Mouse (Mus musculus) embryonic facial prominence, embryonic 14.5 days (tissue): ENCODE data around the gene Atf3. TPM values are rescaled to one million over a fixed set of nuclear protein-coding genes. Genes with fewer than 3 reads are reported as not detected.

ENCODE experiments used
- ATAC-seq: fragments of 200-750 bp; cut with Nextera tagmentation; 2 replicates; pipeline ENCODE4 v1.8.0; 2017; ENCODE audit warnings: low read depth, moderate number of reproducible peaks, moderate TSS enrichment
- DNase-seq: peaks from one replicate; pipeline ENCODE4 v3.0.0-alpha.2; 2015; ENCODE audit warnings: low spot score
- H3K27ac ChIP-seq: fragments of 300-500 bp; sonication (generic); replicated peaks from 2 replicates; pipeline ENCODE4 v1.5.1; 2014; ENCODE audit warnings: low read depth, mild to moderate bottlenecking, low read length, moderate library complexity
- H3K27me3 ChIP-seq: fragments of 300-500 bp; sonication (generic); replicated peaks from 2 replicates; pipeline ENCODE4 v1.6.1; 2014; ENCODE audit warnings: low read length; ENCODE audit not compliant: control insufficient read depth, insufficient read depth
- H3K36me3 ChIP-seq: fragments of 300-500 bp; sonication (generic); 2 replicates; pipeline ENCODE4 v1.6.1; 2014; ENCODE audit warnings: low read length, mixed read lengths; ENCODE audit not compliant: control insufficient read depth, insufficient read depth
- H3K4me1 ChIP-seq: fragments of 300-500 bp; sonication (generic); 2 replicates; pipeline ENCODE4 v1.6.1; 2014; ENCODE audit warnings: antibody characterized with exemption, low read length; ENCODE audit not compliant: control insufficient read depth, insufficient read depth
- H3K4me2 ChIP-seq: fragments of 300-500 bp; sonication (generic); 2 replicates; pipeline ENCODE4 v1.6.1; 2014; ENCODE audit warnings: low read depth, mild to moderate bottlenecking, low read length, moderate library complexity, mixed read lengths
- H3K4me3 ChIP-seq: fragments of 300-500 bp; sonication (generic); 2 replicates; pipeline ENCODE4 v1.5.1; 2014; ENCODE audit warnings: low read depth, mild to moderate bottlenecking, low read length
- H3K9ac ChIP-seq: fragments of 300-500 bp; sonication (generic); 2 replicates; pipeline ENCODE4 v1.6.1; 2014; ENCODE audit warnings: low read depth, mild to moderate bottlenecking, low read length, moderate library complexity, mixed read lengths
- H3K9me3 ChIP-seq: fragments of 300-500 bp; sonication (generic); 2 replicates; pipeline ENCODE4 v1.6.1; 2016; ENCODE audit warnings: low read length; ENCODE audit not compliant: control insufficient read depth
- WGBS: fragments of 180-500 bp; shearing (Covaris S2); extraction: QIAGEN DNeasy Blood & Tissue Kit; methylation state at CpG from one replicate; pipeline ENCODE4 v1.1.7; 2014; 5-methylcytosine and 5-hydroxymethylcytosine counted together
- polyA plus RNA-seq: library from polyadenylated mRNA; unstranded; fragments of >200 nt; fragmentation: Nextera tagmentation; extraction: Ambion mirVana; gene quantifications from 2 replicates; pipeline ENCODE4 v1.2.1, GENCODE M21; 2014

Gene Atf3
- polyA plus RNA-seq, 1 experiment from 2014 or later = 4.3 TPM

DNA sequence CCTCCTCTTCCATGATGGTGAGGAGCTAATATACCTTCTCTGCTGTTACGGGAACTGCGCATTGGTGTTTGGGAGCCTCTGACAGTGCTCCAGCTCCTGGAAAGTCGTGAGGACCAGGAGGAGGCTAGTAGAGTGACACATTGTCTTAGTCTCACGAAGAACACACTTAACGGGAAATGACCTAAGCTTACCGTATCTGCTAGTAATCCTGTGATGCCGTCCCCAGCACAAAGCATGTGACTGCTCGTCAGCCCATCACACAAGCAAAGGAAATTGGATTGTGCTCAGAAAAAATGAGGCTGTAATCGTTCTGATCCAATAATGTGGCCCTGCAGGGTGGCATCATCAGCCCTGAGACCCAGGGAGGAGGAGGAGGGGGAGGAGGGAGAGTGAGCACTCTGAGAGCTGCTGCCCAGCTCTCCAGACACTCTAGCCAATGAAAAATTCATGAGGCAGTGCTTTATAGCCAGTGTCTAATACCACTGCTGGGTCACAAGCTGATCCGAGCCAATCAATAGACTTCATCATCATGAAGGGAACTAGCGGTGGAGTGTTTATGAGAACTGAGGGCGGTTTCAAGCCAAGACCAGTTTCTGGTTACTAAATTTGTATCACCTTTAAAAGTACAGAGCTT is 24.3 kb upstream of the Atf3 start:
- Histone ChIP-seq H3K27ac (no peak overlapping the region), H3K9ac (no peak overlapping the region), H3K4me3 (no peak overlapping the region), H3K27me3 (no peaks in the 10 kb centered on the region), H3K4me1 (no peaks in the 10 kb centered on the region), H3K4me2 (no peak overlapping the region), H3K36me3 (0 out of 2 replicates have a peak, but pooled peaks cover 8% of the 10 kb centered on the region), H3K9me3 (peaks cover 6% of the 10 kb centered on the region; the same call in 1 of the 2 replicates)
- peak; percentile 44; the same call in 1 of the 2 replicates for ATAC-seq
- 77% methylated on average over 12 of the region's 12 CpGs for WGBS
- no peak for DNase-seq

DNA sequence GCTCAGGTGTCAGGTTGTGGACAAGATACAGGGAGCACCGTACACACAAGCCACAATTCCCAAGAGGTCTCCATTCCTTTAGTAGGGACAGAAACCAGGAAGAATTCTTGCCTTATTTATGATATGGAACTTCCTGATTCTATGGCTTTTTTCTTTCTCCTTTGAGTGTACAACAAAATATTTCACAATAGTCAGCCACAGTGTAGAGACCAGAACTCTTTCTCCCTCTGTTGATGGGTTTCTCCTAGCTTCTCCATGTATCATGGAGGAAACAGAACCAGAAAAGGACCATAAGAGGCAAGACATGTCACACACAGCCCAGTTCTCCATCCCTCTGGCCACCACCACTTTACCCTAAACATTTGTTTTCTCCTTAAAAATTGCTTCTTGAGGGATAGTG is 23.7 kb upstream of the Atf3 start:
- Histone ChIP-seq H3K4me2 (no peak overlapping the region), H3K9me3 (0 out of 2 replicates have a peak, but pooled peaks cover 3% of the 10 kb centered on the region), H3K36me3 (0 out of 2 replicates have a peak, but pooled peaks cover 5% of the 10 kb centered on the region), H3K27ac (no peak overlapping the region), H3K9ac (no peak overlapping the region), H3K4me3 (no peak overlapping the region), H3K27me3 (no peaks in the 10 kb centered on the region), H3K4me1 (no peaks in the 10 kb centered on the region)
- 70% methylated on average over 1 of the region's 1 CpGs for WGBS
- ATAC-seq = no peak
- DNase-seq = no peak

DNA sequence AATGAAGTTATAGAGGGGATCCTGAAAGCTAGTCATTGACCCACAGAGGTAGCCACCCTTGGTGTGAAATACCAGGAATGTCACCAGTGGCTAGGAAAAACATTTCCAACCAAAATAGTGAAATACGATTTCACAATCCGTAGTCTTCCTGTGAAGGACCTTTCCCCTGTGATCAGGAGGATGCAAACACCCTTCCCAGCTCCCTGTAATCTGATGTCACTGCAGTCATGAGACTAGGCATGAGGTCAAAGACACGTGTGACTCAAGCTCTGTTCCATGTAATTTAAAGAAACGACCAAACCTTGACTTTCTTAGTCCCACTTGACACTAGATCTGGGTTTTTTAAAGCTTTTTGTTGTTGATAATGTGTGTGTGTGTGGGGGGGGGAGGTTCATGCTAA is 21.8 kb upstream of the Atf3 start:
- Histone ChIP-seq H3K27me3 (no peaks in the 10 kb centered on the region), H3K4me3 (no peak overlapping the region), H3K9ac (no peak overlapping the region), H3K4me1 (no peaks in the 10 kb centered on the region), H3K4me2 (no peak overlapping the region), H3K27ac (no peak overlapping the region), H3K36me3 (no peaks in the 10 kb centered on the region), H3K9me3 (no peaks in the 10 kb centered on the region)
- ATAC-seq (no peak), DNase-seq (no peak)
- 83% methylated on average over 4 of the region's 4 CpGs for WGBS

- Histone ChIP-seq H3K4me2 (no peak overlapping the region), H3K27me3 (no peaks in the 10 kb centered on the region), H3K4me3 (no peak overlapping the region), H3K9ac (no peak overlapping the region), H3K36me3 (no peaks in the 10 kb centered on the region), H3K4me1 (no peaks in the 10 kb centered on the region), H3K9me3 (peaks cover 4% of the 10 kb centered on the region; the same call in 1 of the 2 replicates), H3K27ac (no peak overlapping the region)
- ATAC-seq (no peak), DNase-seq (no peak)
- WGBS = 75% methylated on average over 6 of the region's 6 CpGs
These were observed 18.1 kb upstream of the Atf3 start for GRCm38 (mm10) chr1:191235788-191236542.

DNA sequence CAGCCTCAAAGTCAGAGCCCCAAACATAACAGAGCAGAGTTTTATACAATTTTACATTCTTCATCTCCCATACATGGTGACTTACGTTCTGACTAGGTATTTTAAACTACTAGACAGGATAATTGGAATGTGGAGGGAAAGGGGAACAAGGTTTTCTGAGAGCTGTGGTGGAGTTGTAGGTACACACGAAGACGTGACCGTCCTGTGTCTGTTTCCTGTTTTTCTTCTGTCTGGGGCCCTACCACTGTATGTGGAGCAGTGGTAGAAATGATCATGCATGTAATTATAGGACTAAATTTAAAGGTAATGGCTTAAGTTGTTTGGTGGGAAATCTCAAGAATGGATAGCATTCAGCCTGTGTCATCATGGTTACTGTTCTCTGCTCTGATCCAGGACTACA is 17.0 kb upstream of the Atf3 start:
- H3K4me1 ChIP-seq = no peaks in the 10 kb centered on the region
- H3K9ac ChIP-seq = no peak overlapping the region
- no peak overlapping the region for H3K4me3 ChIP-seq
- H3K36me3 ChIP-seq = no peaks in the 10 kb centered on the region
- no peak for ATAC-seq
- no peak for DNase-seq
- H3K27ac ChIP-seq = no peak overlapping the region
- 73% methylated on average over 4 of the region's 4 CpGs for WGBS
- H3K27me3 ChIP-seq = no peaks in the 10 kb centered on the region
- H3K4me2 ChIP-seq = no peak overlapping the region
- H3K9me3 ChIP-seq = peaks cover 4% of the 10 kb centered on the region; the same call in 1 of the 2 replicates

DNA sequence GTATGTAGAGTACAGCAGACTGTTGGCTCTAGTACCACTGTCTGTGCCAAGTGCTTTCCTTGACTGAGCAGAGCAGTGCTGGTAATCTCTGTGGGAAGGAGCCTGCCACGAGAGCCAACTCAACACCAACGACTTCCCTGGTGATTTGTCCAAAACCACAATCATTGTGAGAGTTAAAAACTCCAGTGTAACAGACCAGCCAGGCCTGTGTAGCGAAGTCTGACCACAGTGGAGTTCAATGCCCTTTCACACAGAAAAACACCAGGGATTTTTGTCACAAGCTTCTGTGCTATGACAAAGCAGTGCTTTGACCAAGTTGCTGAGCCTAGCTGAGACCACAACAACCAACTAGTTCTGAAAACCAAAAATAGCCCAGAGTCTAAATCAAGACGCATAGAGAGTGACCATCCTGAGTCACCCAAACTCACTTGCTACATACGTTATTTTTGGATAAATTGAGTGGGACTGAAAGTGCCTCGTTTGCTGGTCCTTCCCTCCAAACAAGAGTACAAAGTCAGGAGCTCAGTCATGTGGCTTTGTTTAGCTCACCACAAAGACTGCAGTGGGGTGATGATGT is 12.6 kb upstream of the Atf3 start:
- DNase-seq (peak; percentile 4), ATAC-seq (no peak)
- no peaks in the 10 kb centered on the region for H3K4me1 ChIP-seq
- no peak overlapping the region for H3K9ac ChIP-seq
- no peaks in the 10 kb centered on the region for H3K36me3 ChIP-seq
- H3K9me3 ChIP-seq = peaks cover 4% of the 10 kb centered on the region; the same call in 1 of the 2 replicates
- no peak overlapping the region for H3K4me3 ChIP-seq
- H3K27ac ChIP-seq = no peak overlapping the region
- H3K4me2 ChIP-seq = no peak overlapping the region
- H3K27me3 ChIP-seq = no peaks in the 10 kb centered on the region
- WGBS = 76% methylated on average over 6 of the region's 6 CpGs

GRCm38 (mm10) chr1:191226570-191226969 is 8.7 kb upstream of the Atf3 start:
- H3K9me3 ChIP-seq = no peaks in the 10 kb centered on the region
- no peak overlapping the region for H3K4me2 ChIP-seq
- no peaks in the 10 kb centered on the region for H3K36me3 ChIP-seq
- H3K4me3 ChIP-seq = no peak overlapping the region
- 80% methylated on average over 2 of the region's 2 CpGs for WGBS
- peaks cover 4% of the 10 kb centered on the region; the same call in 1 of the 2 replicates for H3K4me1 ChIP-seq
- no peak for DNase-seq
- no peak overlapping the region for H3K27ac ChIP-seq
- H3K27me3 ChIP-seq = no peaks in the 10 kb centered on the region
- no peak for ATAC-seq
- H3K9ac ChIP-seq = no peak overlapping the region

DNA sequence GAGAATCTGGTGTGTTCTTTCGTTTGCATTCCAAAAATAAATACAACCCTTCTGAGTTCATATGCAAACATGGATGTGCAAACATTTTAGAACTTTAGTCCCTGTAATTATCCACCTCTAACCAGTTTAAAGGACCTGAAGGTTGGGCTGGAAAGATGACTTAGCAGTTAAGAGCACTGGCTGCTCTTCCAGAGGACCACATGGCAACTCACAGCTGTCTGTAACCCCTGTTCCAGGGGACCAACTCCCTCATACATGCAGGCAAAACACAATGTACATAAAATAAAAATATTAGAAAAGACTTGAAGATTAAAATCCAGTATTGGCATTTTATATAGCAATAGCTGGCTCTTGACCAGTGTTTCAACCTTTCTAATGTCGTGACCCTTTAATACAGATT is 7.9 kb upstream of the Atf3 start:
- ATAC-seq = no peak
- Histone ChIP-seq H3K27ac (no peak overlapping the region), H3K9me3 (no peaks in the 10 kb centered on the region), H3K36me3 (no peaks in the 10 kb centered on the region), H3K4me3 (no peak overlapping the region), H3K4me2 (peak overlapping the region; percentile 92; the same call in 1 of the 2 replicates), H3K27me3 (no peaks in the 10 kb centered on the region), H3K4me1 (peaks cover 4% of the 10 kb centered on the region; the same call in 1 of the 2 replicates), H3K9ac (no peak overlapping the region)
- no peak for DNase-seq
- WGBS = 85% methylated on average over 2 of the region's 2 CpGs
